Mouse (Mus musculus) stomach, postnatal 0 days (tissue): Measurements from ENCODE around the gene Zrsr2. TPM values are rescaled to one million over a fixed set of nuclear protein-coding genes. Genes with fewer than 3 reads are reported as not detected.

ENCODE experiments used
- ATAC-seq: fragments of 200-750 bp; cut with Nextera tagmentation; 2 replicates; pipeline ENCODE4 v1.8.0; 2017; ENCODE audit not compliant: low FRiP score, low TSS enrichment
- DNase-seq: peaks from one replicate; pipeline ENCODE4 v3.0.0-alpha.2; 2016; ENCODE audit warnings: low spot score
- H3K27ac ChIP-seq: fragments of 300-500 bp; sonication (generic); replicated peaks from 2 replicates; pipeline ENCODE4 v1.5.1; 2014; ENCODE audit warnings: mild to moderate bottlenecking, control low read depth
- H3K27me3 ChIP-seq: fragments of 300-500 bp; sonication (generic); 2 replicates; pipeline ENCODE4 v1.6.1; 2014; ENCODE audit warnings: low read length; ENCODE audit not compliant: control insufficient read depth, insufficient read depth
- H3K36me3 ChIP-seq: fragments of 300-500 bp; sonication (generic); 2 replicates; pipeline ENCODE4 v1.6.1; 2014; ENCODE audit warnings: low read length, mixed read lengths; ENCODE audit not compliant: control insufficient read depth, insufficient read depth
- H3K4me1 ChIP-seq: fragments of 300-500 bp; sonication (generic); replicated peaks from 2 replicates; pipeline ENCODE4 v1.6.1; 2014; ENCODE audit warnings: antibody characterized with exemption; ENCODE audit not compliant: control insufficient read depth, insufficient read depth
- H3K4me2 ChIP-seq: fragments of 300-500 bp; sonication (generic); replicated peaks from 2 replicates; pipeline ENCODE4 v1.6.1; 2014; ENCODE audit warnings: low read depth, mild to moderate bottlenecking, control low read depth, moderate library complexity
- H3K4me3 ChIP-seq: fragments of 300-500 bp; sonication (generic); 2 replicates; pipeline ENCODE4 v1.5.1; 2014; ENCODE audit warnings: low read depth, low read length, control low read depth
- H3K9ac ChIP-seq: fragments of 300-500 bp; sonication (generic); 2 replicates; pipeline ENCODE4 v1.6.1; 2014; ENCODE audit warnings: mild to moderate bottlenecking, low read length, control low read depth, mixed read lengths
- H3K9me3 ChIP-seq: fragments of 300-500 bp; sonication (generic); 2 replicates; pipeline ENCODE4 v1.6.1; 2016; ENCODE audit warnings: low read length; ENCODE audit not compliant: control insufficient read depth
- CTCF ChIP-seq: IDR thresholded peaks from 2 replicates; pipeline ENCODE4 v1.5.1; 2016; ENCODE audit warnings: antibody characterized with exemption, low read depth, mild to moderate bottlenecking, moderate library complexity
- EP300 ChIP-seq: optimal IDR thresholded peaks from 2 replicates; pipeline ENCODE3; 2016; ENCODE audit warnings: antibody characterized with exemption
- WGBS: fragments of 180-500 bp; shearing (Covaris S2); extraction: QIAGEN DNeasy Blood & Tissue Kit; methylation state at CpG from one replicate; pipeline ENCODE4 v1.1.7; 2014; 5-methylcytosine and 5-hydroxymethylcytosine counted together
- polyA plus RNA-seq: library from polyadenylated mRNA; unstranded; fragments of >200 nt; fragmentation: Nextera tagmentation; extraction: Ambion mirVana; gene quantifications from 2 replicates; pipeline ENCODE4 v1.2.1, GENCODE M21; 2015

Gene Zrsr2
- polyA plus RNA-seq = 34.8 and 40.3 TPM in 2 replicates

- peak within 1 kb of the TSS; percentile 51 for H3K4me2 ChIP-seq
- 6% methylated on average over 21 of the region's 29 CpGs for WGBS
- ATAC-seq = peak; percentile 96
These were observed at the start of gene Zrsr2 for GRCm38 (mm10) chrX:163958467-163958875. Gene Zrsr2 (minus strand): TSS chrX:163958661.

GRCm38 (mm10) chrX:164004809-164005208 lies 46.3 kb upstream of the Zrsr2 start:
- H3K9ac ChIP-seq = no peak overlapping the region
- ATAC-seq = no peak
- H3K4me2 ChIP-seq = no peak overlapping the region
- no peaks in the 10 kb centered on the region for H3K36me3 ChIP-seq
- 16% methylated on average over 2 of the region's 2 CpGs for WGBS
- H3K27me3 ChIP-seq = no peaks in the 10 kb centered on the region
- DNase-seq = no peak
- TF ChIP-seq CTCF (peak; percentile 82), EP300 (no peak)
- no peak overlapping the region for H3K27ac ChIP-seq
- no peaks in the 10 kb centered on the region for H3K4me1 ChIP-seq
- no peaks in the 10 kb centered on the region for H3K9me3 ChIP-seq
- H3K4me3 ChIP-seq = no peak overlapping the region

More at GRCm38 (mm10) chrX:163958467-163958875, at the start of gene Zrsr2:
- peak within 1 kb of the TSS; percentile 78 for H3K9ac ChIP-seq
- no peaks in the 10 kb centered on the region; the same call in 1 of the 2 replicates for H3K36me3 ChIP-seq
- peak within 1 kb of the TSS; percentile 97 for H3K27ac ChIP-seq
- DNase-seq = peak; percentile 89
- no peaks in the 10 kb centered on the region for H3K4me1 ChIP-seq
- H3K27me3 ChIP-seq = no peaks in the 10 kb centered on the region
- H3K9me3 ChIP-seq = no peaks in the 10 kb centered on the region
- peak; percentile 55 for TF ChIP-seq EP300
- no peak for TF ChIP-seq CTCF
- H3K4me3 ChIP-seq = peak within 1 kb of the TSS; percentile 63

DNA sequence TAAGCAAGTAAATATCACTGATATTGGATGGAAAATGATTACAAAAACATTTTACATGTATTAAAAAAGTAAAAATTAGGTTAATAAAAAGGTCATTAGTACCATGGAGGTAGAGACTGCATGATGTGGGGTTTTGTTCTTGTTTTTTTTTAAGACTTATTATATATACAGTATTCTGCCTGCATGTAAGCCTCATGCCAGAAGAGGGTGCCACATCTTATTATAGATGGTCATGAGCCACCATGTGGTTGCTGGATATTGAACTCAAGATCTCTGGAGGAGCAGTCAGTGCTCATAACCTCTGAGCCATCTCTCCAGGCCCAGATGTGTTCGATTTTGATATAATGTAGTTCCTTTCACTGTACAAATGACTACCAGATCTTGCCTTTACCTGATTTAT lies 41.4 kb upstream of the Zrsr2 start:
- H3K4me1 ChIP-seq = no peaks in the 10 kb centered on the region
- no peak for ATAC-seq

DNA sequence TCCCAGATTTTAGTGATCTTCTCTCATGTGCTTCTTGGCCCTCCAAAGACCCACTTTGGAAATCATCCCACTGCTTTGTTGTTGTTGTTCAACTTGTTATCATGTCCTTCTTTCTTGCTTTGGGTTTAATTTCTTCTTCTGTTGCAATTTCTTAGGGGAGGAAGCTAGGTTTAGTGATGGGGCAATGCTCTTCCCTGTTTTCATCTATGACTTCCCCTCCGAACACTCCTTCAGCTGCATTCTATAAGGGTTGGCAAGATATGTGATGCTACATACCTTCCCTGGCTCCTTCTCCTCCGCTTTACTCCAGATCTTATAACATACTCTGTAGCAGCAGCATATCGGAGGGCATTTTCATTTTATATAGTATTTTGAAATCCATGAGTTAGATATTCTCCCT lies 38.3 kb upstream of the Zrsr2 start:
- no peak overlapping the region for H3K27ac ChIP-seq
- no peak for TF ChIP-seq CTCF
- no peak for TF ChIP-seq EP300
- no peaks in the 10 kb centered on the region for H3K4me1 ChIP-seq
- WGBS = 77% methylated on average over 3 of the region's 3 CpGs
- H3K9ac ChIP-seq = no peak overlapping the region
- no peaks in the 10 kb centered on the region for H3K36me3 ChIP-seq
- no peaks in the 10 kb centered on the region for H3K27me3 ChIP-seq
- DNase-seq = no peak
- H3K4me2 ChIP-seq = no peak overlapping the region
- no peaks in the 10 kb centered on the region for H3K9me3 ChIP-seq
- H3K4me3 ChIP-seq = no peak overlapping the region
- ATAC-seq = no peak

More for the DNA sequence above, 41.4 kb upstream of the Zrsr2 start:
- Histone ChIP-seq H3K27ac (no peak overlapping the region), H3K9me3 (no peaks in the 10 kb centered on the region), H3K4me3 (no peak overlapping the region), H3K36me3 (no peaks in the 10 kb centered on the region), H3K27me3 (no peaks in the 10 kb centered on the region), H3K4me2 (no peak overlapping the region), H3K9ac (no peak overlapping the region)
- 73% methylated on average over 1 of the region's 1 CpGs for WGBS
- no peak for DNase-seq
- TF ChIP-seq CTCF = peak; percentile 50
- TF ChIP-seq EP300 = no peak

- H3K27me3 ChIP-seq = no peaks in the 10 kb centered on the region
- DNase-seq = no peak
- no peak overlapping the region for H3K4me2 ChIP-seq
- H3K9me3 ChIP-seq = no peaks in the 10 kb centered on the region
- TF ChIP-seq EP300 (no peak), CTCF (no peak)
- no peak for ATAC-seq
- H3K36me3 ChIP-seq = no peaks in the 10 kb centered on the region
- H3K4me1 ChIP-seq = no peaks in the 10 kb centered on the region
- H3K4me3 ChIP-seq = no peak overlapping the region
- 62% methylated on average over 3 of the region's 3 CpGs for WGBS
- H3K9ac ChIP-seq = no peak overlapping the region
- H3K27ac ChIP-seq = no peak overlapping the region
These were observed 29.4 kb upstream of the Zrsr2 start for GRCm38 (mm10) chrX:163987718-163988374.

- ATAC-seq (no peak), DNase-seq (no peak)
- WGBS = 66% methylated on average over 6 of the region's 6 CpGs
- Histone ChIP-seq H3K9me3 (no peaks in the 10 kb centered on the region), H3K4me3 (no peak overlapping the region), H3K36me3 (no peaks in the 10 kb centered on the region), H3K27ac (no peak overlapping the region), H3K27me3 (no peaks in the 10 kb centered on the region), H3K4me2 (no peak overlapping the region), H3K4me1 (no peaks in the 10 kb centered on the region), H3K9ac (no peak overlapping the region)
- no peak for TF ChIP-seq CTCF
- no peak for TF ChIP-seq EP300
These were observed 23.7 kb upstream of the Zrsr2 start for GRCm38 (mm10) chrX:163982129-163982528.
